Comparison of ENCODE assay signal across 15 mouse cellular contexts in the genomic region with DNA sequence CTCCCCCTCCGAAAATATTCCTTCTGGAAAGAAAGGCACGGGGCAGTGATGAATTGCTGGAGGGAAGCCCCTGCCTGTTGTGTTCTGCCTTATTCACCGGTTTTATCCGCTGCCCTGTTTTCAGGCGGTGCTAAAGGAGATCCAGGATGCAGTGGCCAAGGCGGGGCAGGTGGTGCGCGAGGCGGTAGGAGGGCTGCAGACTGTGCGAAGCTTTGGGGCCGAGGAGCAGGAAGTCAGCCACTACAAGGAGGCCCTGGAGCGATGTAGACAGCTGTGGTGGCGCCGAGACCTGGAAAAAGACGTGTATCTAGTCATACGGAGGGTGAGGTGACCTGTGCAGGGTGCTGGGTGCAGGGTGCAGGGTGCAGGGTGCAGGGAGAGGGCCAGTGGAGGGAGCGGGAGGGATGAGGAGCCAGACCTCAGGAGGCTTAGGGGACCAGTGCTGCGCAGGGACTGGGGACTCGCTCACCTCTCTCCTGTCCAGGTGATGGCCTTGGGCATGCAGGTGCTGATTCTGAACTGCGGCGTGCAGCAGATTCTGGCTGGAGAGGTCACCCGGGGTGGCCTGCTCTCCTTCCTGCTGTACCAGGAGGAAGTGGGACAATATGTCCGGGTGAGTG. TPM values are rescaled to one million over a fixed set of nuclear protein-coding genes. Genes with fewer than 3 reads are reported as not detected.
DNase-seq lines count a peak whose midpoint lies in the region; ATAC-seq and TF ChIP-seq lines count a peak whose summit lies in the region.
"Had no signal": no experiment of that assay in that cellular context is flagged by ENCODE, and none has a peak within 500 bp of the region (broad histone marks: within the 10 kb centered on the region; RNA-seq: fewer than 3 reads in every experiment).

No protein-coding gene starts in this region.

- no peak for DNase-seq in kidney, postnatal 0 days (ENCODE audit: low spot score)
- no peak for DNase-seq in kidney, adult 11 months
- peak; percentile 70 for DNase-seq in T-cell, adult 2 months (ENCODE audit: low spot score)
- DNase-seq in thymus, adult 2 months: peak; percentile 80
- no peak for DNase-seq in ovary, postnatal 14 days (ENCODE audit: low spot score)
- DNase-seq: adrenal gland, postnatal 25 days; cerebellum, adult 11-12 months; gastrocnemius, adult 2 months; kidney, adult 8-10 months had no signal

- WGBS in kidney, postnatal 0 days: 25% methylated on average over 23 of the region's 23 CpGs
- 11% methylated on average over 23 of the region's 23 CpGs for WGBS in thymus, adult 2 months
- 31% methylated on average over 23 of the region's 23 CpGs for WGBS in liver, embryonic 12.5 days (ENCODE audit: insufficient replicate concordance)

- H3K4me2 ChIP-seq in kidney, postnatal 0 days (ENCODE audit: low read length): no peak overlapping the region
- H3K4me2 ChIP-seq in liver, embryonic 12.5 days: no peak overlapping the region
- H3K4me2 ChIP-seq: forebrain, embryonic 13.5 days; heart, embryonic 11.5 days; limb, embryonic 13.5 days; lung, embryonic 15.5 days had no signal

- no peak overlapping the region for H3K4me3 ChIP-seq in kidney, postnatal 0 days (replicated peaks; ENCODE audit: low read depth, low read length)
- peak overlapping the region; percentile 54 for H3K4me3 ChIP-seq in thymus, adult 2 months (ENCODE audit: control insufficient read depth, insufficient read depth, low read length)
- H3K4me3 ChIP-seq in liver, embryonic 12.5 days: no peak overlapping the region
- H3K4me3 ChIP-seq: forebrain, embryonic 13.5 days; gastrocnemius, adult 2 months; limb, embryonic 13.5 days; lung, embryonic 15.5 days had no signal

- H3K27me3 ChIP-seq in kidney, postnatal 0 days (ENCODE audit: insufficient read depth, low read length): peaks cover 14% of the 10 kb centered on the region; the same call in 1 of the 2 replicates
- no peaks in the 10 kb centered on the region for H3K27me3 ChIP-seq in thymus, adult 2 months (ENCODE audit: control insufficient read depth, insufficient read depth, low read length)
- peaks cover 36% of the 10 kb centered on the region for H3K27me3 ChIP-seq in liver, embryonic 12.5 days (replicated peaks)

- H3K9me3 ChIP-seq in kidney, postnatal 0 days (replicated peaks; ENCODE audit: low read length): no peaks in the 10 kb centered on the region
- H3K9me3 ChIP-seq in liver, embryonic 12.5 days (replicated peaks): no peaks in the 10 kb centered on the region
- H3K9me3 ChIP-seq: forebrain, embryonic 13.5 days; lung, embryonic 15.5 days had no signal

- H3K36me3 ChIP-seq in kidney, postnatal 0 days (ENCODE audit: insufficient read depth, low read length): no peaks in the 10 kb centered on the region
- peaks cover 50% of the 10 kb centered on the region for H3K36me3 ChIP-seq in thymus, adult 2 months (ENCODE audit: control insufficient read depth, insufficient read depth, low read length)
- H3K36me3 ChIP-seq in liver, embryonic 12.5 days: no peaks in the 10 kb centered on the region
- H3K36me3 ChIP-seq: limb, embryonic 13.5 days; lung, embryonic 15.5 days had no signal

- TF ChIP-seq CTCF in kidney, postnatal 0 days (IDR thresholded peaks at IDR 0.05; ENCODE audit: low read depth): no peak
- no peak for TF ChIP-seq CTCF in thymus, adult 2 months (IDR thresholded peaks at IDR 0.05; ENCODE audit: borderline replicate concordance, control insufficient read depth, extremely low read depth, insufficient read depth, low read length, poor library complexity)

- 0 out of 2 replicates have a peak, but pooled peaks have one; percentile 33 for ATAC-seq in kidney, postnatal 0 days (replicated peaks; ENCODE audit: low FRiP score, low read depth)
- peak; percentile 76 for ATAC-seq in CD4-positive, CD25-positive, alpha-beta regulatory T cell, adult 4 months
- no peak for ATAC-seq in liver, embryonic 12.5 days
- ATAC-seq: forebrain, embryonic 13.5 days had no signal

- H3K27ac ChIP-seq in kidney, postnatal 0 days: no peak overlapping the region
- peak overlapping the region; percentile 71 for H3K27ac ChIP-seq in thymus, adult 2 months (ENCODE audit: control insufficient read depth, insufficient read depth, low read length)
- H3K27ac ChIP-seq in liver, embryonic 12.5 days: no peak overlapping the region
- H3K27ac ChIP-seq: forebrain, embryonic 13.5 days; gastrocnemius, adult 2 months; limb, embryonic 13.5 days; lung, embryonic 15.5 days had no signal

- no peak overlapping the region for H3K9ac ChIP-seq in kidney, postnatal 0 days (ENCODE audit: low read depth, low read length)
- H3K9ac ChIP-seq in liver, embryonic 12.5 days: no peak overlapping the region
- H3K9ac ChIP-seq: forebrain, embryonic 13.5 days; limb, embryonic 13.5 days; lung, embryonic 15.5 days had no signal

- no peaks in the 10 kb centered on the region for H3K4me1 ChIP-seq in kidney, postnatal 0 days (replicated peaks; ENCODE audit: insufficient read depth, low read length)
- peaks cover 45% of the 10 kb centered on the region for H3K4me1 ChIP-seq in thymus, adult 2 months (replicated peaks; ENCODE audit: control insufficient read depth, insufficient read depth, low read length)
- peaks cover 32% of the 10 kb centered on the region for H3K4me1 ChIP-seq in liver, embryonic 12.5 days
- H3K4me1 ChIP-seq: limb, embryonic 13.5 days; lung, embryonic 15.5 days had no signal

- TF ChIP-seq POLR2A in thymus, adult 2 months (IDR thresholded peaks at IDR 0.05; ENCODE audit: control insufficient read depth, extremely low read depth, insufficient read depth, low read length, poor library complexity): 0 out of 2 replicates have a peak, but pooled peaks have one; percentile 36

RNA-seq across cellular contexts. Expression of a gene that starts 8.5 kb away (rescaled TPM):
- 8.8 TPM in 2 replicates for polyA plus RNA-seq in kidney, postnatal 0 days (2015; fragmentation: Nextera tagmentation; extraction: Ambion mirVana)
- 100 to 1,000 TPM in 1 of 2 experiments, 10 to 100 TPM in 1; 78.9 to 260 TPM for polyA plus RNA-seq in CD4-positive, CD25-positive, alpha-beta regulatory T cell, adult 4 months (2017; shearing (Covaris generic))
- 231 and 232 TPM in 2 replicates for polyA plus RNA-seq in thymus, adult 2 months (2012; rRNA removed)
- polyA plus RNA-seq in liver, embryonic 12.5 days (2016; fragmentation: Nextera tagmentation; extraction: Ambion mirVana): 5.6 and 6.9 TPM in 2 replicates

RNA-seq across cellular contexts. Expression of a gene that starts 14.3 kb away (rescaled TPM):
- 17.7 and 21.6 TPM in 2 replicates for polyA plus RNA-seq in kidney, postnatal 0 days (2015; fragmentation: Nextera tagmentation; extraction: Ambion mirVana)
- polyA plus RNA-seq in CD4-positive, CD25-positive, alpha-beta regulatory T cell, adult 4 months (2017; shearing (Covaris generic)): 100 to 1,000 TPM; 781 to 871 TPM
- 656 and 705 TPM in 2 replicates for polyA plus RNA-seq in thymus, adult 2 months (2012; rRNA removed)
- 12.5 and 13.5 TPM in 2 replicates for polyA plus RNA-seq in liver, embryonic 12.5 days (2016; fragmentation: Nextera tagmentation; extraction: Ambion mirVana)

RNA-seq across cellular contexts. Expression of a gene that starts 24.3 kb away (rescaled TPM):
- polyA plus RNA-seq in kidney, postnatal 0 days (2015; fragmentation: Nextera tagmentation; extraction: Ambion mirVana): 5.9 TPM in 2 replicates
- 100 to 1,000 TPM; 280 to 324 TPM for polyA plus RNA-seq in CD4-positive, CD25-positive, alpha-beta regulatory T cell, adult 4 months (2017; shearing (Covaris generic))
- 288 and 334 TPM in 2 replicates for polyA plus RNA-seq in thymus, adult 2 months (2012; rRNA removed)
- 4.5 and 5.0 TPM in 2 replicates for polyA plus RNA-seq in liver, embryonic 12.5 days (2016; fragmentation: Nextera tagmentation; extraction: Ambion mirVana)

RNA-seq across cellular contexts. Expression of a gene that starts 24.5 kb away (rescaled TPM):
- polyA plus RNA-seq in kidney, postnatal 0 days (2015; fragmentation: Nextera tagmentation; extraction: Ambion mirVana): 8.5 and 8.8 TPM in 2 replicates
- 100 to 1,000 TPM; 163 to 238 TPM for polyA plus RNA-seq in CD4-positive, CD25-positive, alpha-beta regulatory T cell, adult 4 months (2017; shearing (Covaris generic))
- polyA plus RNA-seq in thymus, adult 2 months (2012; rRNA removed): 197 and 202 TPM in 2 replicates
- 2.3 and 2.6 TPM in 2 replicates for polyA plus RNA-seq in liver, embryonic 12.5 days (2016; fragmentation: Nextera tagmentation; extraction: Ambion mirVana)

RNA-seq across cellular contexts. Expression of a gene that starts 26.8 kb away (rescaled TPM):
- polyA plus RNA-seq in kidney, postnatal 0 days (2015; fragmentation: Nextera tagmentation; extraction: Ambion mirVana): 0.11 and 0.18 TPM in 2 replicates
- polyA plus RNA-seq in CD4-positive, CD25-positive, alpha-beta regulatory T cell, adult 4 months (2017; shearing (Covaris generic)): 100 to 1,000 TPM in 1 of 2 experiments, 10 to 100 TPM in 1; 81.1 to 105 TPM
- 30.1 and 37.5 TPM in 2 replicates for polyA plus RNA-seq in thymus, adult 2 months (2012; rRNA removed)
- 0.05 and 0.19 TPM in 2 replicates for polyA plus RNA-seq in liver, embryonic 12.5 days (2016; fragmentation: Nextera tagmentation; extraction: Ambion mirVana)
- polyA plus RNA-seq: forebrain, embryonic 13.5 days; heart, embryonic 11.5 days; limb, embryonic 13.5 days had no signal

Comparison
In these comparisons a context has a peak if more than half of its experiments do, and no peak if none do; other contexts are left out.
1. DNase-seq: peak in T-cell, adult 2 months (single experiment) and thymus, adult 2 months (single experiment); none in kidney, postnatal 0 days (single experiment), kidney, adult 11 months (single experiment) and ovary, postnatal 14 days (single experiment).
2. RNA of a gene that starts 14.3 kb away (polyA plus RNA-seq): 781 to 871 TPM in CD4-positive, CD25-positive, alpha-beta regulatory T cell, adult 4 months and 656 to 705 TPM in thymus, adult 2 months; 17.7 to 21.6 TPM in kidney, postnatal 0 days and 12.5 to 13.5 TPM in liver, embryonic 12.5 days; every median in the first group is over 10 times any median in the second.
3. RNA of a gene that starts 24.3 kb away (polyA plus RNA-seq): 288 to 334 TPM in thymus, adult 2 months and 280 to 324 TPM in CD4-positive, CD25-positive, alpha-beta regulatory T cell, adult 4 months; 5.9 TPM in kidney, postnatal 0 days and 4.5 to 5.0 TPM in liver, embryonic 12.5 days; every median in the first group is over 10 times any median in the second.